Mouse (Mus musculus) liver, embryonic 11.5 days (tissue): ENCODE measurements around the gene Obp1b. TPM values are rescaled to one million over a fixed set of nuclear protein-coding genes. Genes with fewer than 3 reads are reported as not detected.
"Not testable (repeated sequence)": the region's sequence is repeated elsewhere in the genome, so short reads cannot be mapped to it uniquely, and the experiment has no call there.

Source experiments
- ATAC-seq: fragments of 200-750 bp; cut with Nextera tagmentation; replicated peaks from 2 replicates; pipeline ENCODE4 v1.8.0; 2017; ENCODE audit warnings: moderate number of reproducible peaks, mild to moderate bottlenecking, moderate TSS enrichment, moderate library complexity; ENCODE audit not compliant: low FRiP score
- DNase-seq: peaks from one replicate; pipeline ENCODE4 v3.0.0-alpha.2; 2017; ENCODE audit warnings: low spot score
- H3K27ac ChIP-seq: fragments of 300-500 bp; sonication (generic); 2 replicates; pipeline ENCODE4 v1.5.1; 2014; ENCODE audit warnings: mild to moderate bottlenecking, low read depth, low read length, control low read depth
- H3K27me3 ChIP-seq: fragments of 300-500 bp; sonication (generic); replicated peaks from 2 replicates; pipeline ENCODE4 v1.6.1; 2014; ENCODE audit warnings: low read length, mixed read lengths; ENCODE audit not compliant: control insufficient read depth, insufficient read depth
- H3K36me3 ChIP-seq: fragments of 300-500 bp; sonication (generic); 2 replicates; pipeline ENCODE4 v1.6.1; 2014; ENCODE audit warnings: mild to moderate bottlenecking, low read length, moderate library complexity, mixed read lengths; ENCODE audit not compliant: control insufficient read depth, insufficient read depth
- H3K4me1 ChIP-seq: fragments of 300-500 bp; sonication (generic); replicated peaks from 2 replicates; pipeline ENCODE4 v1.6.1; 2014; ENCODE audit warnings: low read length, mixed read lengths; ENCODE audit not compliant: control insufficient read depth, insufficient read depth
- H3K4me2 ChIP-seq: fragments of 300-500 bp; sonication (generic); 2 replicates; pipeline ENCODE4 v1.6.1; 2014; ENCODE audit warnings: mild to moderate bottlenecking, control low read depth, moderate library complexity
- H3K4me3 ChIP-seq: fragments of 300-500 bp; sonication (generic); 2 replicates; pipeline ENCODE4 v1.5.1; 2014; ENCODE audit warnings: low read depth, low read length, control low read depth
- H3K9ac ChIP-seq: fragments of 300-500 bp; sonication (generic); 2 replicates; pipeline ENCODE4 v1.6.1; 2014; ENCODE audit warnings: low read depth, low read length, control low read depth
- H3K9me3 ChIP-seq: fragments of 300-500 bp; sonication (generic); 2 replicates; pipeline ENCODE4 v1.6.1; 2016; ENCODE audit warnings: low read length, inconsistent platforms, mixed read lengths; ENCODE audit not compliant: control insufficient read depth
- WGBS: fragments of 180-500 bp; shearing (Covaris S2); extraction: QIAGEN DNeasy Blood & Tissue Kit; methylation state at CpG from one replicate; pipeline ENCODE4 v1.1.7; 2014; 5-methylcytosine and 5-hydroxymethylcytosine counted together
- polyA plus RNA-seq: library from polyadenylated mRNA; unstranded; fragments of >200 nt; fragmentation: Nextera tagmentation; extraction: Ambion mirVana; gene quantifications from 2 replicates; pipeline ENCODE4 v1.2.1, GENCODE M21; 2014

Obp1b gene
- polyA plus RNA-seq = not detected in 2 replicates

GRCm38 (mm10) chrX:78186477-78186876 lies at the start of gene Obp1b:
Gene Obp1b (plus strand): TSS chrX:78186777.
- H3K4me3 ChIP-seq, ATAC-seq: not testable (repeated sequence)

DNA sequence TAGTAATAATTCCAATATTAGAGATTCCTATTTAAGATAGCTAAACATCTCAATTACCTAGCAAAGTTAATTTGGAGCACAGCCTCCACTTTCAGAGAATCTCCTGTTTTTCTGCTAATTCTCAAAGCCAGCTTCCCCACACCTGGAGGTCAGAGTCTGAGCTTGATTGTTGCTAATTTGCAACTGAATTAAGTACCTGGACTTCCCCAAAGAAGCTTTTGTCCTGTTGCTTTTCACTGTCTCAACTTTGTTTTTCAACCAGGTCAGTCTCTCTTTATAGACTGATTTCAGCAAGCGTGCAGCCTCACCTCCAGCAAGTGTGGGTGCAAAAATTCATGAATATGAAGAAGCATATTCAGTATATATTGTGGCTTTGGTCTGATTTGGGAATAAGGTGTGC lies 15.6 kb downstream of the Obp1b start:
- not testable (repeated sequence) for H3K4me1 ChIP-seq, H3K9ac ChIP-seq, H3K36me3 ChIP-seq, DNase-seq, H3K27me3 ChIP-seq, H3K4me2 ChIP-seq, H3K27ac ChIP-seq, H3K4me3 ChIP-seq, H3K9me3 ChIP-seq, ATAC-seq
- WGBS = 64% methylated on average over 1 of the region's 1 CpGs

More at GRCm38 (mm10) chrX:78186477-78186876, at the start of gene Obp1b:
- H3K4me2 ChIP-seq, H3K36me3 ChIP-seq, H3K4me1 ChIP-seq, H3K9ac ChIP-seq, DNase-seq, H3K27ac ChIP-seq, H3K27me3 ChIP-seq, H3K9me3 ChIP-seq: not testable (repeated sequence)
- no CpG with 5 or more reads among the region's 3 CpGs for WGBS

GRCm38 (mm10) chrX:78202829-78203228 lies 16.3 kb downstream of the Obp1b start:
- Histone ChIP-seq H3K4me2 (no peak overlapping the region), H3K4me3 (no peak overlapping the region), H3K9ac (no peak overlapping the region), H3K4me1 (no peaks in the 10 kb centered on the region), H3K27me3 (no peaks in the 10 kb centered on the region), H3K27ac (no peak overlapping the region), H3K9me3 (no peaks in the 10 kb centered on the region), H3K36me3 (no peaks in the 10 kb centered on the region)
- WGBS = 76% methylated on average over 5 of the region's 5 CpGs
- no peak for ATAC-seq
- no peak for DNase-seq

Other genes with a start within 250 kb of the Obp1b start
- not detected in 2 replicates for gene Obp1a, start 95.4 kb upstream of the Obp1b start, polyA plus RNA-seq
- not detected in 2 replicates for gene Gm5938, start 61.3 kb upstream of the Obp1b start, polyA plus RNA-seq
- not detected in 2 replicates for gene Gm14743, start 59.1 kb downstream of the Obp1b start, polyA plus RNA-seq
- not detected in 2 replicates for gene 4930480E11Rik, start 182.9 kb downstream of the Obp1b start, polyA plus RNA-seq